Comparison of ENCODE assay signal across 19 mouse cellular contexts in the genomic region with DNA sequence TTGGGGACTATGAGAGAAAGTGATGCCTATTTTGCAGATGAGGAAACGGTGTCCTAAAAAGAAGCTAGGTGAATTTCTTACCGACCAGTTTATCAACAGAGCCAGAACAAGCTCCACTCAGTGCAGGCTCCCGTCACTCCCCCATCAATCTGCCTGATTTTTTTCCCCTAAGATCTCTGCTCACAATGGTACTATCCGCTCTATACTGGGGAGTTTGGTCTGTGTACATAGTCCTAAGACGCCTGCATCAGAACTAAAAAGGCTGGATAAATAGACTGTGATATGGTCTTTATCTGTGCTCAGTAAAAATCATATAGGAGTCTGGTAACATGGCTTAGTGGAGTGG.
"Had no signal": no experiment of that assay in that cellular context is flagged by ENCODE, and none has a peak within 500 bp of the region (broad histone marks: within the 10 kb centered on the region; RNA-seq: fewer than 3 reads in every experiment).

No protein-coding gene starts in this region.

- H3K4me3 ChIP-seq: layer of hippocampus, adult 2 months; limb, embryonic 10.5 days; limb, embryonic 13.5 days; liver, embryonic 13.5 days; midbrain, embryonic 12.5 days; midbrain, embryonic 15.5 days; neural tube, embryonic 13.5 days had no signal

- H3K9me3 ChIP-seq: limb, embryonic 10.5 days; limb, embryonic 13.5 days; liver, embryonic 13.5 days; midbrain, embryonic 12.5 days; midbrain, embryonic 15.5 days; neural tube, embryonic 13.5 days had no signal

- H3K4me1 ChIP-seq: limb, embryonic 10.5 days; limb, embryonic 13.5 days; liver, embryonic 13.5 days; midbrain, embryonic 12.5 days; midbrain, embryonic 15.5 days; neural tube, embryonic 13.5 days had no signal

- H3K27me3 ChIP-seq: limb, embryonic 13.5 days; liver, embryonic 13.5 days; midbrain, embryonic 12.5 days; midbrain, embryonic 15.5 days; neural tube, embryonic 13.5 days had no signal

- H3K36me3 ChIP-seq: limb, embryonic 10.5 days; limb, embryonic 13.5 days; liver, embryonic 13.5 days; midbrain, embryonic 12.5 days; midbrain, embryonic 15.5 days; neural tube, embryonic 13.5 days had no signal

- H3K4me2 ChIP-seq: limb, embryonic 13.5 days; liver, embryonic 13.5 days; midbrain, embryonic 12.5 days; midbrain, embryonic 15.5 days; neural tube, embryonic 13.5 days had no signal

- DNase-seq: kidney, adult 18-20 months; kidney, postnatal 25 days; layer of hippocampus, adult 9-11 months; liver, embryonic 13.5 days; liver, postnatal 0 days; lung, postnatal 10 days; retina, postnatal 1 day; right cerebral cortex, postnatal 25 days; spleen, adult 18-20 months; thymus, adult 18-20 months; thymus, postnatal 36 days had no signal

- ATAC-seq: liver, postnatal 0 days; midbrain, embryonic 15.5 days had no signal

- H3K9ac ChIP-seq: limb, embryonic 13.5 days; liver, embryonic 13.5 days; liver, postnatal 0 days; midbrain, embryonic 12.5 days; midbrain, embryonic 15.5 days; neural tube, embryonic 13.5 days had no signal

- H3K27ac ChIP-seq: kidney, postnatal 0 days; layer of hippocampus, adult 2 months; limb, embryonic 10.5 days; limb, embryonic 13.5 days; liver, embryonic 13.5 days; macrophage; midbrain, embryonic 12.5 days; midbrain, embryonic 15.5 days; neural tube, embryonic 13.5 days had no signal
